Mouse (Mus musculus) spleen, postnatal 10 days (tissue): ENCODE data around the gene Prss47.

ENCODE experiments used
- DNase-seq, 2 experiments: peaks; one replicate each; pipeline ENCODE4 v3.0.0; 2021 to 2022; ENCODE audit warnings: low spot score in 2 of 2

Gene Prss47

DNA sequence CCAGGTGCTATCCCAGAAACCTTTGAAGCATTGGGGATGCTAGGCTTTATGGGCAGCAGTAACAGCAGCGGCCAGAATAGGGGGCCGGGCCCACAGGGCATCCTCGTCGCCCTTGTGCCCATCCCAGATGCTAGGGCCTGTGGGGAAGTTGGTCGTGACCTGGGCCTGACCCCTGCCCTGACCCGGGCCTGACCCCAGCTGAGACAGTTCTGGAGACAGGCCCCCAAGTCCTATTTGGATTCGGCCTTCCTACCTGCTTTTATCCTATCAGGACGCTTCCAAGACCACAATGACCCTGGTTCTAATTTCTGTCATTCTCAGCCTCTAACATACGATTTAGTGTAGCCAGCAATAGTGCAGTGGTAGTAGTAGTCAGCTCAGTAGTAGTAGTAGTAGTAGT lies at the start of gene Prss47:
Gene Prss47 (minus strand): TSS at position 101 of the 400 bp plus-strand sequence.
- DNase-seq: no peak

- DNase-seq: no peak
Measured at GRCm38 (mm10) chr13:65101232-65101631, 48.7 kb upstream of the Prss47 start.

- no peak for DNase-seq
Measured at GRCm38 (mm10) chr13:65100678-65101077, 48.1 kb upstream of the Prss47 start.

GRCm38 (mm10) chr13:65097018-65097417 lies 44.5 kb upstream of the Prss47 start:
- no peak for DNase-seq

DNA sequence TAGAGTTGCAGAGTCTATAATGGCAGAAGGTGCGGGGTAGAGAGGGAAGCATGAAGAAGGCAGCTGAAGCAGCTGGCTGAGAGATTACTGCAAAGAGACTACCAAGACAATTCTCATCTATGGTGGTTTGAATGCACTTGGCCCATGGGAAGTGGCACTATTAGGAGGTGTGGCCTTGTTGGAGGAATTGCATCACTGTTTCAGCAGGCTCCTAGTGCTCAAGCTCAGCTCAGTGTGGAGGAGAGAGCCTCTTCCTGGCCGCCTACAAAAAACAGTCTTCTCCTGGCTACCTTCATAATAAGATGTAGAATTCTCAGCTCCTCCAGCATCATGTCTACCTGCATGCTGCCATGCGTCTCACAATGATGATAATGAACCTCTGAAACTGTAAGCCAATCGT lies 43.4 kb upstream of the Prss47 start:
- DNase-seq: no peak

- no peak for DNase-seq
Measured at GRCm38 (mm10) chr13:65069969-65070368, 17.4 kb upstream of the Prss47 start.

GRCm38 (mm10) chr13:65035057-65035456 lies 17.5 kb downstream of the Prss47 start:
- DNase-seq: no peak

DNA sequence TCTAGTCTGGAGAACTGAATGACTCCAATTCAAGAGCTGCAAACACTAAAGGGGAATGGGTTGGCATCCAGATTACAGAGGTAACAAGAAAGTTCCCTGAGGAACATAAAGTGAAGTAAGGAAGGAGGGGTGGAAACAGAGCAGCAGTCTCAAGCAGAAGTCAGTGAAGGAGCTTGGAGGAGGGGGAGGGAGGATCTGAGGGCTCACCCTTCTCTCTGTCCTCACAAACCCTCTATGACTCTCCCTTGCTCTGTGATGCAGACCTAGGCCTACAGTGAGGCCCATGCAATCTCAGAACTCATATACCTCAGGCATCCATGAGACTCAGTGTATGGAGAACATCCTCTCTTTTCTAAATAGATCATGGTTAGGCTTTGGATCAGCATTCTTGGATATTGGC lies 19.8 kb downstream of the Prss47 start, which contains the start of gene Spata31d1c:
Gene Spata31d1c (plus strand): TSS at position 301 of the 400 bp plus-strand sequence.
- DNase-seq: no peak

GRCm38 (mm10) chr13:65011052-65011738 lies 41.4 kb downstream of the Prss47 start:
- DNase-seq: no peak

DNA sequence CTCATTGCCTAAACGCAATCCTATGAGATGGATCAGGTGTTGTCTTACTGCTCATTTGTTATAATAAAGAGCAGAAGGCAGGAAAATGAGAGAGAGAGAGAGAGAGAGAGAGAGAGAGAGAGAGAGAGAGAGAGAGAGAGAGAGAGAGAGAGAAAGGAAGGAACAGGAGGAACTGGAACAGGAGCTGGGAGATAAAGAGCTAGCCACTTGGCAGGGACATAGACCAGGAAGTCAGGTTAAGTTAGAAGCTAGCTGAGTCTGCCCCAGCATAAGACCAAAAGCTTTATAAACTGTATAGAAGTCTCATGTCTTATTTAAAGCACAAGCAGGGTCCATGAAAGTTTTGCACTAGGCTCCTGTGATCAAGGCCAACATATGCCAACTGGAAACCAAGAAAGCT lies 44.6 kb downstream of the Prss47 start:
- DNase-seq: no peak

GRCm38 (mm10) chr13:65006760-65007159 lies 45.8 kb downstream of the Prss47 start:
- DNase-seq: no peak

DNA sequence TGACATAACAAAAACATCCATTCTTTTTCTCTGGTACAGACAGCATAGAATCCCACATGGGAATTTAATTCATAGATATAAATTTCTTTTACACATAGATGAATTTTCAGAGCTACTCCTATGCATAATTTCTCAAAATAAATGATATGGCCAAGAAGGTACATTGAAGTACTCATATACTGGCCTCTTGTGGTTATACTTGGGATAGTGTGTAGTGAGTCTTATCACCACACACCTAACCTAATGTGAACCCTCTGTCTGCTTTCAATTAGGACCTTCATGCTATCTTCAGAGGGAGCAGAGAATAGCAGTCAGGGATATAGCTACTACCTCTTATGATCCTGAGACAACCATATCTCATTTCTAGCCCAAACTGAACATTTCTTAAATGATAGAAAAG lies 47.1 kb downstream of the Prss47 start:
- DNase-seq: no peak
